Mouse (Mus musculus) stomach, embryonic 14.5 days (tissue): Measurements from ENCODE around the gene Gimap5. TPM values are rescaled to one million over a fixed set of nuclear protein-coding genes. Genes with fewer than 3 reads are reported as not detected.
A peak's percentile ranks its signal among the peaks of the same experiment; 100 is the strongest.

ENCODE experiments used
- ATAC-seq: fragments of 200-750 bp; cut with Nextera tagmentation; 2 replicates; pipeline ENCODE4 v1.8.0; 2017; ENCODE audit warnings: low read depth, moderate TSS enrichment; ENCODE audit not compliant: insufficient number of reproducible peaks, insufficient read depth, low FRiP score
- H3K27ac ChIP-seq: fragments of 300-500 bp; sonication (generic); 2 replicates; pipeline ENCODE4 v1.5.1; 2014; ENCODE audit warnings: mild to moderate bottlenecking, low read length, moderate library complexity, mixed read lengths
- H3K27me3 ChIP-seq: fragments of 300-500 bp; sonication (generic); 2 replicates; pipeline ENCODE4 v1.6.1; 2014; ENCODE audit warnings: low read length, control low read depth, mixed read lengths; ENCODE audit not compliant: control insufficient read depth, insufficient read depth
- H3K36me3 ChIP-seq: fragments of 300-500 bp; sonication (generic); 2 replicates; pipeline ENCODE4 v1.6.1; 2014; ENCODE audit warnings: mild to moderate bottlenecking, control low read depth, low read length, moderate library complexity, mixed read lengths; ENCODE audit not compliant: control insufficient read depth, insufficient read depth
- H3K4me1 ChIP-seq: fragments of 300-500 bp; sonication (generic); 2 replicates; pipeline ENCODE4 v1.6.1; 2014; ENCODE audit warnings: low read length, control low read depth, mixed read lengths; ENCODE audit not compliant: control insufficient read depth, insufficient read depth
- H3K4me2 ChIP-seq: fragments of 300-500 bp; sonication (generic); replicated peaks from 2 replicates; pipeline ENCODE4 v1.6.1; 2014; ENCODE audit warnings: low read depth, low read length, control low read depth
- H3K4me3 ChIP-seq: fragments of 300-500 bp; sonication (generic); 2 replicates; pipeline ENCODE4 v1.5.1; 2014; ENCODE audit warnings: low read depth, low read length, control low read depth
- H3K9ac ChIP-seq: fragments of 300-500 bp; sonication (generic); replicated peaks from 2 replicates; pipeline ENCODE4 v1.6.1; 2014; ENCODE audit warnings: low read depth, mild to moderate bottlenecking, control low read depth, low read length, moderate library complexity, mixed read lengths
- H3K9me3 ChIP-seq: fragments of 300-500 bp; sonication (generic); 2 replicates; pipeline ENCODE4 v1.6.1; 2016; ENCODE audit warnings: low read depth, low read length, control low read depth; ENCODE audit not compliant: control insufficient read depth
- WGBS: fragments of 180-500 bp; shearing (Covaris S2); extraction: QIAGEN DNeasy Blood & Tissue Kit; methylation state at CpG from one replicate; pipeline ENCODE4 v1.1.7; 2014; 5-methylcytosine and 5-hydroxymethylcytosine counted together
- polyA plus RNA-seq: library from polyadenylated mRNA; unstranded; fragments of >200 nt; fragmentation: Nextera tagmentation; extraction: Ambion mirVana; gene quantifications from 2 replicates; pipeline ENCODE4 v1.2.1, GENCODE M21; 2014

The Gimap5 gene
- polyA plus RNA-seq, 1 experiment from 2014 or later, result 8.2 TPM

DNA sequence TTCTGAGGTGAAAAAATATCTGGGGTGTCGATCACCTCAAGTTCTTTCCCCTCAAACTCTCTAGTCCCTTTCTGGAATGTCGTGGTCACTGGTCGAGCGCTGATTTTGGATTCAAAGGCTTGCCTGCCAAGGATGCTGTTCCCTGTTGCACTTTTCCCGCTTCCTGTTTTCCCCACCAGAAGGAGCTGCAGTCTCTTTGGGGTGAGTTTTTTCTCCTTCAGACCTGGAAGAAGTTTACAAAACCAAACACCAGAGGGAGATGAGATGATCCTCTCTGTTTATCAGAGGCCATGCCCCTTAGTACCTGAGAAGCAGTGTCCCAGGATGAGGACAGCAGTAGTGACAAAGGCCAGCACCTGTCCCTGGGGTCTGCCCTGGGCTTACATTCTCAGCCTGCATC lies 43.4 kb upstream of the Gimap5 start:
- no peak overlapping the region for H3K4me3 ChIP-seq
- no peak for ATAC-seq
- H3K27me3 ChIP-seq, result no peaks in the 10 kb centered on the region
- H3K4me2 ChIP-seq, result no peak overlapping the region
- no peak overlapping the region for H3K9ac ChIP-seq
- no peaks in the 10 kb centered on the region for H3K36me3 ChIP-seq
- no peaks in the 10 kb centered on the region for H3K9me3 ChIP-seq
- H3K4me1 ChIP-seq, result no peaks in the 10 kb centered on the region
- WGBS, result 71% methylated on average over 5 of the region's 5 CpGs
- H3K27ac ChIP-seq, result no peak overlapping the region

DNA sequence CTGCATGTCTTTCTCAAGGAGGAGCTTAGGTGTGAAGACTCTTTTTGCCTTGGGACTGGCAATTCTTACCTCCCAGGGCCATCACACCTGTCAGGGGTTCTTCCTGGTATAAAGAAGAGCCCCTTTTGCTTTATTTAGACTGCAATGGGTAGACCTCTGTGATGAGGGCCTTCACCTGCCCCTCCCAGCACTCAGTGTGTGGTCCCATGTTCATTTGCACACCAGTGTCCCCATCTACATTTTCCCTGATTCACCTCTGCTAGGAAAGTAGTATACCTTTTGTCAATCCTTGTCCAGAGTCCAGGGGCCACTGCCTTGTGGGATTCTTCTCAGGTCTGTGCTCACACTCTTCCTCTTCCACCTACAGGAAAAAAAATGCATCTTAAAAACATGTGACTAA lies 41.9 kb upstream of the Gimap5 start:
- no peak for ATAC-seq
- Histone ChIP-seq H3K9ac (no peak overlapping the region), H3K4me1 (no peaks in the 10 kb centered on the region)

DNA sequence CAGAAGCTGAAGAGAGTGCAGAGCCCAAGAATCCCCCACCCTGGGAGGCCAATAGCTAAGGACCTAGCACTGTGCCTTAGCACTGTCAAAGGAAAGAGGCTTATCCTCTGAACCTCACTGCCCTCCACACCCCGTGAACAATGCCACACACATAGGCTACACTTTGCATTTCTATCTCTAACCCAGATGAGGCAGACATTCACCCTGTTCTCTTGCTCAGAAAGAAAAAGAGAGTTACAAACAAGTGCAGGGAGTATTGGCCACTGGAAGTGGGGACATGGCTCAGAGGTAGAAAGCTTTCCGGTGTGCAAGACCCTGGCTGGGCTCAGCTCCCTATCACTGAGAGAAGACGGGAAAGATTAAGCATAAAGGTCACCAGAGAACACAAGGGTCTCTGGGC lies 39.9 kb upstream of the Gimap5 start:
- Histone ChIP-seq H3K9me3 (no peaks in the 10 kb centered on the region), H3K27me3 (no peaks in the 10 kb centered on the region), H3K4me2 (no peak overlapping the region; the same call in 1 of the 2 replicates), H3K36me3 (no peaks in the 10 kb centered on the region), H3K4me1 (no peaks in the 10 kb centered on the region), H3K9ac (no peak overlapping the region; the same call in 1 of the 2 replicates), H3K4me3 (no peak overlapping the region), H3K27ac (no peak overlapping the region)
- no peak for ATAC-seq
- 54% methylated on average over 3 of the region's 3 CpGs for WGBS

More for the DNA sequence above, 41.9 kb upstream of the Gimap5 start:
- no peaks in the 10 kb centered on the region for H3K27me3 ChIP-seq
- no peaks in the 10 kb centered on the region for H3K9me3 ChIP-seq
- H3K4me2 ChIP-seq, result no peak overlapping the region
- H3K27ac ChIP-seq, result no peak overlapping the region
- no peaks in the 10 kb centered on the region for H3K36me3 ChIP-seq
- H3K4me3 ChIP-seq, result no peak overlapping the region

DNA sequence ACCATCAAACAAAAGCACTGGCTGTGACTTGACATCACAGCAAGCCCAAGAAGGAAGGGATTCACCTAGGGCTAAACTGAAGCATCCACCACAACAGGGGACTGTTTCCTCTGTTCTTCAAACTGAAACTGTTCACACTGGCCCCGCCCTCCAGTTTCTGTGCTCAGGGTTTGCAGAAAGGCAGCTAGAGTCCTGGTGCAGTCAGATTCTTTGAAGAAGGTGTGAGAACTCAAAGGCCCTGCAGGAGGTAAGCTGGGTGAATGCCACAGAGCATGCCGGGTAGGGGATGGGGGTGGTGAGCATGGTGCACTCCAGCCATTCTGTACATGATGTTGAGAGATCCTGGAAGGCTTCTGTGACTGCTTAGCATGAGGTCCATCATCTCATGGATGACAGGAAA lies 27.5 kb upstream of the Gimap5 start, which contains the start of the genes Gm28053 and Gimap7:
TSS of gene Gm28053 (plus strand) at position 153 of the 400 bp plus-strand sequence.
TSS of gene Gimap7 (plus strand) at position 167 of the 400 bp plus-strand sequence.
- no peaks in the 10 kb centered on the region for H3K9me3 ChIP-seq
- no peak within 1 kb of the TSS for H3K4me3 ChIP-seq
- H3K36me3 ChIP-seq, result no peaks in the 10 kb centered on the region
- no peak for ATAC-seq
- H3K4me1 ChIP-seq, result no peaks in the 10 kb centered on the region
- WGBS, result 50% methylated on average over 2 of the region's 2 CpGs
- H3K27me3 ChIP-seq, result no peaks in the 10 kb centered on the region
- no peak within 1 kb of the TSS for H3K4me2 ChIP-seq
- no peak within 1 kb of the TSS for H3K9ac ChIP-seq
- no peak within 1 kb of the TSS for H3K27ac ChIP-seq

DNA sequence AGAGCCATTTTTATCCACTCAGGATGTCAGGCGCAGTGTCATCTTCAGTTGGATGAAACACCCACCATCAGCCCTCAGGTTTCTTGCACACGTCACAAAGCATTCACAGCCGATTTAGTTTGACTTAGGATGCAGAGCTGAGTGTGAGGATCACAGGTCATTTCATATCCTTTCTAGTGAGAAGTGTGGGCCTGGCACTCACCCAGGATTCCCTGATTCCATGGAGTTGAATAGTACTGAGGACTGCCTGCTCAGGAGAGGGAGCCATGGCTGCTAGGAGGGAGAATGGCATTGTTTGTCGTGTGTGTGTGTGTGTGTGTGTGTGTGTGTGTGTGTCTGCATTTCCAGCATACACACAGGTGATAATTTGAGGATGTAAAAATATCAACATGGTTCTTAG lies 25.7 kb upstream of the Gimap5 start:
- 0 out of 2 replicates have a peak, but pooled peaks cover 2% of the 10 kb centered on the region for H3K4me1 ChIP-seq
- no peaks in the 10 kb centered on the region for H3K27me3 ChIP-seq
- H3K9ac ChIP-seq, result no peak overlapping the region
- no peak for ATAC-seq
- no peak overlapping the region for H3K4me3 ChIP-seq
- H3K9me3 ChIP-seq, result no peaks in the 10 kb centered on the region
- no peaks in the 10 kb centered on the region for H3K36me3 ChIP-seq
- no peak overlapping the region for H3K27ac ChIP-seq
- WGBS, result 80% methylated on average over 4 of the region's 4 CpGs
- no peak overlapping the region for H3K4me2 ChIP-seq

DNA sequence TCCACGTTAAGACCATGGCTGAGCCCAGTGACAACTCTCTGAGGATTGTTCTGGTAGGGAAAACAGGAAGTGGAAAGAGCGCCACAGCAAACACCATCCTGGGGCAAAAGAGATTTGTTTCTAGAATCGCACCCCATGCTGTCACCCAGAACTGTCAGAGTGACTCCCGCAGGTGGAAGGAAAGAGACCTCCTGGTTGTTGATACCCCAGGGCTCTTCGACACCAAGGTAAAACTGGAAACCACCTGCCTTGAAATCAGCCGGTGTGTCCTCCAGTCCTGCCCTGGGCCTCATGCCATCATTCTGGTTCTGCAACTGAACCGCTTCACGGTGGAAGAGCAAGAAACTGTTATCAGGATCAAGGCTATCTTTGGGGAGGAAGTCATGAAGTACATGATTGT lies 22.5 kb upstream of the Gimap5 start:
- Histone ChIP-seq H3K4me3 (no peak overlapping the region), H3K4me1 (0 out of 2 replicates have a peak, but pooled peaks cover 9% of the 10 kb centered on the region)

DNA sequence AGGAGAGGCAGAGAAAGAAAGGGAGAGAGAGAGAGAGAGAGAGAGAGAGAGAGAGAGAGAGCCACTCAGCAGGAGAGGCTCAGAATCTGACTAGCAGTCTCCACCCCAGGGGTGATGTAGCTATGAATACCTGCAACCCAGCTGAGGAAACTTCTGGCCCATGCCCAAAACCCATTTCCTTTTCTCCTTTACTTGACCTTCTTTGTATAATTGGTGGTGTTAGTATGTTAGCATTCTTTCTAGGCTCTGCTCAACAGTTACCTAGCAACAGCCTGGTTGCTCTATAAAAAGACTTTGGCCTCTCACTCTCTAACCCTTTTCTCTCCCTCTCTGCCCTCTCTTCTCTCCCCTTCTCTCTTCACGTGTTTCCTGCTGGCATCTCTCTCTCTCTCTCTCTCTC lies 20.5 kb upstream of the Gimap5 start:
- Histone ChIP-seq H3K9ac (no peak overlapping the region), H3K27ac (no peak overlapping the region), H3K36me3 (no peaks in the 10 kb centered on the region), H3K27me3 (no peaks in the 10 kb centered on the region), H3K4me1 (0 out of 2 replicates have a peak, but pooled peaks cover 9% of the 10 kb centered on the region), H3K4me2 (no peak overlapping the region), H3K4me3 (no peak overlapping the region), H3K9me3 (no peaks in the 10 kb centered on the region)
- WGBS, result 0% methylated on average over 1 of the region's 1 CpGs
- ATAC-seq, result peak; percentile 61; the same call in 1 of the 2 replicates

More for the DNA sequence above, 22.5 kb upstream of the Gimap5 start:
- WGBS, result 86% methylated on average over 8 of the region's 8 CpGs
- Histone ChIP-seq H3K36me3 (no peaks in the 10 kb centered on the region), H3K27me3 (no peaks in the 10 kb centered on the region), H3K9me3 (no peaks in the 10 kb centered on the region), H3K27ac (no peak overlapping the region), H3K9ac (no peak overlapping the region), H3K4me2 (no peak overlapping the region)
- no peak for ATAC-seq

DNA sequence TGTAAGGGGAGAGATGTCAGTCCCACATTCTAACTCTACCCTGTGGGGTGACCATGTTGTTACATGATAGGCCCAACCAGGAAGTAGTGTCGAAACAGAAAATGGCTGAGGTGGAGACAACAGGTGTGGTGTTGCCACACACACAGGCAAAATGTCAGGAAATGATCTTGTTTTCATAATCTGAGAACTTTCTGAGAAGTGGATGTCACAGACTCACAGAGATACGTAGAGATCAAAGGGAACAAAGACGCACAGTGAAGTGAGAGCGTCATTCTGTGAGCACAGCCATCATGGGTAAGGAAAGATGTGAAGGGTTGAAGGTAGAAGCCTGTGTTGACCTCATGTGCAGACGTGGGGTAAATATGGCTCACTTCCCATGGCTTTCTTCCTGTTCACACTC lies 18.2 kb upstream of the Gimap5 start:
- Histone ChIP-seq H3K9me3 (no peaks in the 10 kb centered on the region), H3K4me3 (no peak overlapping the region), H3K4me1 (0 out of 2 replicates have a peak, but pooled peaks cover 9% of the 10 kb centered on the region), H3K4me2 (no peak overlapping the region), H3K9ac (no peak overlapping the region), H3K36me3 (no peaks in the 10 kb centered on the region), H3K27me3 (no peaks in the 10 kb centered on the region), H3K27ac (no peak overlapping the region)
- 86% methylated on average over 5 of the region's 5 CpGs for WGBS
- no peak for ATAC-seq

DNA sequence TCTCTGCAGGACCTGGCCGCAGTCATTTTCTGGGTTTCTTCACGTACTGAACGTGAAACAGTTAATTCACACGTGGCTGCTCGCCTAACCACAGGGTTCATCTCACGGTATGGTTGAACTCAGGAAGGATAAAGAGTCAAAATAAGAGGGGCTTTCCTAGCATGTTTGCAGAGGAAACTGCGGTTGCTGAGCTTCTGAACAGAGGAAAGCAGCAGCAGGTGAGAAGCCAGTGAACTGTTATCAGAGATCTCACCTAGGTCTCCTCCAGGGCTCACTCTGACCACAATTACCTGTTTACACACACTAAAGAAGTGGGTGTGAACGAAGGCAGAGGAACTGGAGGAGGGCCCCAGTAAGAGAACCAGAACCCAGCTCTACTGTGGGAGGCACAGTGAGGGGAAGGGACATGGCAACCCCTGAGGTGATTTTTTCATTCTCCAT lies 13.1 kb upstream of the Gimap5 start:
- no peaks in the 10 kb centered on the region for H3K27me3 ChIP-seq
- no peak overlapping the region for H3K4me2 ChIP-seq
- no peak overlapping the region for H3K4me3 ChIP-seq
- ATAC-seq, result no peak
- H3K9me3 ChIP-seq, result no peaks in the 10 kb centered on the region
- no peaks in the 10 kb centered on the region for H3K4me1 ChIP-seq
- 40% methylated on average over 8 of the region's 8 CpGs for WGBS
- H3K9ac ChIP-seq, result no peak overlapping the region
- H3K36me3 ChIP-seq, result no peaks in the 10 kb centered on the region
- no peak overlapping the region for H3K27ac ChIP-seq
